ENCODE assay signal across 25 mouse cellular contexts in genomic region chr13:51289442-51289841, GRCm38 (mm10).
DNase-seq lines count a peak whose midpoint lies in the region; ATAC-seq and TF ChIP-seq lines count a peak whose summit lies in the region.
"Had no signal": no experiment of that assay in that cellular context is flagged by ENCODE, and none has a peak within 500 bp of the region (broad histone marks: within the 10 kb centered on the region; RNA-seq: fewer than 3 reads in every experiment).

No protein-coding gene starts in this region.

- H3K36me3 ChIP-seq in hindbrain, embryonic 15.5 days, result no peaks in the 10 kb centered on the region
- no peaks in the 10 kb centered on the region for H3K36me3 ChIP-seq in hindbrain, embryonic 10.5 days
- no peaks in the 10 kb centered on the region for H3K36me3 ChIP-seq in limb, embryonic 14.5 days (ENCODE audit: control insufficient read depth, insufficient read depth, low read length)
- H3K36me3 ChIP-seq in limb, embryonic 10.5 days, result peaks cover 2% of the 10 kb centered on the region; the same call in 1 of the 2 replicates
- H3K36me3 ChIP-seq: forebrain, embryonic 15.5 days; heart, embryonic 10.5 days; heart, embryonic 15.5 days; limb, embryonic 12.5 days; lung, embryonic 15.5 days; stomach, embryonic 15.5 days had no signal

- H3K27ac ChIP-seq in hindbrain, embryonic 15.5 days (replicated peaks), result peak overlapping the region; percentile 31; the same call in 1 of the 2 replicates
- no peak overlapping the region for H3K27ac ChIP-seq in hindbrain, embryonic 10.5 days
- no peak overlapping the region for H3K27ac ChIP-seq in limb, embryonic 14.5 days (replicated peaks; ENCODE audit: low read depth, low read length)
- no peak overlapping the region for H3K27ac ChIP-seq in limb, embryonic 10.5 days
- H3K27ac ChIP-seq: forebrain, embryonic 15.5 days; heart, embryonic 10.5 days; heart, embryonic 15.5 days; limb, embryonic 12.5 days; lung, embryonic 15.5 days; stomach, embryonic 15.5 days had no signal

- no peaks in the 10 kb centered on the region for H3K9me3 ChIP-seq in hindbrain, embryonic 15.5 days
- H3K9me3 ChIP-seq in hindbrain, embryonic 10.5 days, result peaks cover 12% of the 10 kb centered on the region; the same call in 1 of the 2 replicates
- H3K9me3 ChIP-seq in limb, embryonic 14.5 days (ENCODE audit: control insufficient read depth, low read length), result no peaks in the 10 kb centered on the region
- no peaks in the 10 kb centered on the region; the same call in 1 of the 2 replicates for H3K9me3 ChIP-seq in limb, embryonic 10.5 days (replicated peaks)
- H3K9me3 ChIP-seq: forebrain, embryonic 15.5 days; heart, embryonic 10.5 days; heart, embryonic 15.5 days; lung, embryonic 15.5 days; stomach, embryonic 15.5 days had no signal

- no peak overlapping the region for H3K4me2 ChIP-seq in hindbrain, embryonic 15.5 days
- H3K4me2 ChIP-seq in limb, embryonic 14.5 days (replicated peaks; ENCODE audit: low read depth, low read length, severe bottlenecking), result no peak overlapping the region
- H3K4me2 ChIP-seq: forebrain, embryonic 15.5 days; heart, embryonic 15.5 days; limb, embryonic 12.5 days; liver, embryonic 11.5 days; lung, embryonic 15.5 days; midbrain, embryonic 11.5 days; stomach, embryonic 15.5 days had no signal

- no peak for TF ChIP-seq POLR2A in limb, embryonic 14.5 days (IDR thresholded peaks at IDR 0.05; ENCODE audit: borderline replicate concordance, extremely low read depth, insufficient read depth, insufficient read length)

- no peaks in the 10 kb centered on the region for H3K4me1 ChIP-seq in hindbrain, embryonic 15.5 days (replicated peaks)
- H3K4me1 ChIP-seq in hindbrain, embryonic 10.5 days (replicated peaks), result 0 out of 2 replicates have a peak, but pooled peaks cover 9% of the 10 kb centered on the region
- H3K4me1 ChIP-seq in limb, embryonic 14.5 days (ENCODE audit: control insufficient read depth, insufficient read depth, low read length), result peaks cover 4% of the 10 kb centered on the region; the same call in 1 of the 2 replicates
- H3K4me1 ChIP-seq in limb, embryonic 10.5 days, result peaks cover 11% of the 10 kb centered on the region
- H3K4me1 ChIP-seq: forebrain, embryonic 15.5 days had no signal

- no peak for ATAC-seq in hindbrain, embryonic 15.5 days (ENCODE audit: low FRiP score, low read depth)
- no peak for ATAC-seq in limb, embryonic 14.5 days (ENCODE audit: low FRiP score, low read depth)
- ATAC-seq: forebrain, embryonic 15.5 days; intestine, postnatal 0 days had no signal

- H3K4me3 ChIP-seq in hindbrain, embryonic 15.5 days, result no peak overlapping the region
- H3K4me3 ChIP-seq in hindbrain, embryonic 10.5 days, result no peak overlapping the region
- H3K4me3 ChIP-seq in limb, embryonic 14.5 days (replicated peaks; ENCODE audit: low read length), result no peak overlapping the region
- no peak overlapping the region for H3K4me3 ChIP-seq in limb, embryonic 10.5 days
- H3K4me3 ChIP-seq: forebrain, embryonic 15.5 days; heart, embryonic 10.5 days; heart, embryonic 15.5 days; limb, embryonic 12.5 days; lung, embryonic 15.5 days; stomach, embryonic 15.5 days had no signal

- H3K9ac ChIP-seq in hindbrain, embryonic 15.5 days, result no peak overlapping the region
- no peak overlapping the region for H3K9ac ChIP-seq in limb, embryonic 14.5 days (ENCODE audit: low read depth, low read length, severe bottlenecking)
- H3K9ac ChIP-seq: forebrain, embryonic 15.5 days; heart, embryonic 15.5 days; limb, embryonic 12.5 days; lung, embryonic 15.5 days; stomach, embryonic 15.5 days had no signal

- WGBS in hindbrain, embryonic 15.5 days, result 74% methylated on average over 4 of the region's 4 CpGs
- WGBS in hindbrain, embryonic 10.5 days, result 81% methylated on average over 4 of the region's 4 CpGs
- 69% methylated on average over 4 of the region's 4 CpGs for WGBS in limb, embryonic 14.5 days
- WGBS in limb, embryonic 10.5 days, result 79% methylated on average over 4 of the region's 4 CpGs

- no peaks in the 10 kb centered on the region for H3K27me3 ChIP-seq in hindbrain, embryonic 15.5 days
- H3K27me3 ChIP-seq in hindbrain, embryonic 10.5 days (ENCODE audit: insufficient read depth, poor library complexity, severe bottlenecking), result no peaks in the 10 kb centered on the region
- no peaks in the 10 kb centered on the region for H3K27me3 ChIP-seq in limb, embryonic 14.5 days (ENCODE audit: control insufficient read depth, insufficient read depth, low read length)
- no peaks in the 10 kb centered on the region for H3K27me3 ChIP-seq in limb, embryonic 10.5 days (ENCODE audit: low read depth, poor library complexity, severe bottlenecking)
- H3K27me3 ChIP-seq: forebrain, embryonic 15.5 days; heart, embryonic 15.5 days; limb, embryonic 12.5 days; lung, embryonic 15.5 days; stomach, embryonic 15.5 days had no signal

- peak; percentile 6 to 17 for DNase-seq in frontal cortex, postnatal 36 days (ENCODE audit: low spot score in 2 of 2)
- DNase-seq in frontal cortex, postnatal 14 days (ENCODE audit: low spot score in 2 of 2), result no peak
- no peak for DNase-seq in hindbrain, embryonic 10.5 days (ENCODE audit: low spot score)
- peak; percentile 54 for DNase-seq in limb, embryonic 14.5 days (ENCODE audit: low spot score)
- DNase-seq in limb, embryonic 10.5 days (ENCODE audit: low spot score), result no peak
- DNase-seq in telencephalon, adult 2 months (ENCODE audit: low read depth, low spot score), result peak; percentile 5
- DNase-seq in cerebellum, postnatal 36 days, result no peak
- DNase-seq: adrenal gland, postnatal 25 days; B cell, adult 2 months; cerebellum, adult 11-12 months; cerebellum, adult 9-11 months; gastrocnemius, postnatal 10 days; kidney, adult 9 months; right cerebral cortex, postnatal 14 days; thymus, postnatal 14 days had no signal

Comparison
In these comparisons a context has a peak if more than half of its experiments do, and no peak if none do; other contexts are left out.
1. DNase-seq: peak in frontal cortex, postnatal 36 days (2 of 2), limb, embryonic 14.5 days (single experiment) and telencephalon, adult 2 months (single experiment); none in frontal cortex, postnatal 14 days (0 of 2), hindbrain, embryonic 10.5 days (single experiment), limb, embryonic 10.5 days (single experiment) and cerebellum, postnatal 36 days (0 of 2).